Mouse (Mus musculus): Measurements from ENCODE around the gene Khsrp.

DNA sequence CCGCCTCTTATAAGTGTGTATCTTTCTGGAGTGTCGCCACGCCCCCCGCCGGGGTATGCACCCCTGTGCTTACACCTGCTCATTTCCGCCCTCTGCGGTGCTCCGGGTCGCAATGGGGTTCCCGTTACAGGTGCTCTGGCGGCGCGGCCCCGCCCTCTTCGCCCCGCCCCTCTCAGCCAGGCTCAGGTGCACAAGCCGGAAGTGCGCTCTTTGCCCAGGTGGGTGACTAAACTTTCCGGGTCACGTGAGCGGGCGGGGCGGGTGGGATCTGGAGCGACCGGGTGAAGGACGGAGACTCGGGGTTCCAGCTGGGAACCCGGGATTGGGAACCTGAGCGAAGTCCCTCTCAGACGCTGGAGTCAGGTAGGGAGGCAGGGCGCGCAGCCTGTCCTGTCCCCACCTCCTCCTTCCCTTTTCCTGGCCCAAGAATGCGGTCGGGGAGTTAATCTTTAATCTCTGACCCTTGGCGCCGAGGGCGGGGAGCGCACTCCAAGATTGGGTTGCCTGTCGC is 30.7 kb upstream of the Khsrp start:
- TF ChIP-seq CTCF (IDR thresholded peaks at IDR 0.05; ENCODE audit: extremely low read depth, insufficient read depth, insufficient read length, insufficient replicate concordance) (no peak), POLR2A (IDR thresholded peaks at IDR 0.05; ENCODE audit: low read depth, low read length) (no peak)
